Mouse (Mus musculus) hindlimb bud, embryonic 11.5 days (tissue): ENCODE measurements around the gene Htr3b.

ENCODE experiments used
- DNase-seq: peaks from one replicate; pipeline ENCODE4 v3.0.0-alpha.2; 2012; ENCODE audit warnings: low read depth, low spot score; ENCODE audit errors: extremely low spot score

Gene Htr3b

GRCm38 (mm10) chr9:48928781-48929180, 36.0 kb downstream of the Htr3b start:
- DNase-seq, result no peak

GRCm38 (mm10) chr9:48916011-48916788, 48.6 kb downstream of the Htr3b start:
- no peak for DNase-seq

- no peak for DNase-seq
Measured at GRCm38 (mm10) chr9:48910885-48911537, 53.8 kb downstream of the Htr3b start, which contains the start of gene Htr3a. Gene Htr3a, minus strand, starts transcription at chr9:48911099.

- no peak for DNase-seq
Measured at GRCm38 (mm10) chr9:48904421-48904820, 60.4 kb downstream of the Htr3b start.

- no peak for DNase-seq
Measured at GRCm38 (mm10) chr9:48903766-48904165, 61.0 kb downstream of the Htr3b start.

GRCm38 (mm10) chr9:48898551-48898950, 66.2 kb downstream of the Htr3b start:
- DNase-seq, result peak; percentile 57

- no peak for DNase-seq
Measured at GRCm38 (mm10) chr9:48895819-48896536, 68.8 kb downstream of the Htr3b start.

- DNase-seq, result no peak
Measured at GRCm38 (mm10) chr9:48894755-48895154, 70.0 kb downstream of the Htr3b start.

GRCm38 (mm10) chr9:48893986-48894385, 70.8 kb downstream of the Htr3b start:
- DNase-seq, result peak; percentile 90

GRCm38 (mm10) chr9:48889093-48889492, 75.7 kb downstream of the Htr3b start:
- no peak for DNase-seq
